In genomic region chr3:82364988-82365387, GRCm38 (mm10) we compare ENCODE assay signal across 8 mouse cellular contexts. TPM values are rescaled to one million over a fixed set of nuclear protein-coding genes. Genes with fewer than 3 reads are reported as not detected.
DNase-seq lines count a peak whose midpoint lies in the region; ATAC-seq and TF ChIP-seq lines count a peak whose summit lies in the region.

No protein-coding gene starts in this region.

- 16% methylated on average over 4 of the region's 4 CpGs for WGBS in forebrain, postnatal 0 days
- 45% methylated on average over 4 of the region's 4 CpGs for WGBS in midbrain, embryonic 11.5 days

- H3K9ac ChIP-seq in forebrain, postnatal 0 days = no peak overlapping the region
- no peak overlapping the region for H3K9ac ChIP-seq in midbrain, embryonic 11.5 days (ENCODE audit: low read length)

- no peak overlapping the region for H3K4me3 ChIP-seq in gastrocnemius, adult 2 months
- H3K4me3 ChIP-seq in forebrain, postnatal 0 days (ENCODE audit: low read depth, low read length) = no peak overlapping the region
- no peak overlapping the region for H3K4me3 ChIP-seq in midbrain, embryonic 11.5 days (ENCODE audit: low read depth, low read length)

- ATAC-seq in forebrain, postnatal 0 days = peak; percentile 79
- peak; percentile 45; the same call in 1 of the 2 replicates for ATAC-seq in midbrain, embryonic 11.5 days (ENCODE audit: low FRiP score)

- no peaks in the 10 kb centered on the region for H3K9me3 ChIP-seq in forebrain, postnatal 0 days (ENCODE audit: low read length)
- H3K9me3 ChIP-seq in midbrain, embryonic 11.5 days (ENCODE audit: control insufficient read depth, low read length) = no peaks in the 10 kb centered on the region

- no peak overlapping the region for H3K27ac ChIP-seq in gastrocnemius, adult 2 months
- no peak overlapping the region for H3K27ac ChIP-seq in forebrain, postnatal 0 days (ENCODE audit: low read depth, low read length)
- H3K27ac ChIP-seq in midbrain, embryonic 11.5 days (ENCODE audit: low read depth, low read length) = no peak overlapping the region

- H3K36me3 ChIP-seq in forebrain, postnatal 0 days (ENCODE audit: insufficient read depth) = peaks cover 18% of the 10 kb centered on the region
- peaks cover 4% of the 10 kb centered on the region; the same call in 1 of the 2 replicates for H3K36me3 ChIP-seq in midbrain, embryonic 11.5 days (ENCODE audit: control insufficient read depth, insufficient read depth, low read length)

- TF ChIP-seq CTCF in gastrocnemius, adult 2 months (IDR thresholded peaks at IDR 0.05) = peak; percentile 78
- TF ChIP-seq CTCF in forebrain, postnatal 0 days (IDR thresholded peaks at IDR 0.05; ENCODE audit: low read depth) = peak; percentile 93

- no peak overlapping the region for H3K4me2 ChIP-seq in forebrain, postnatal 0 days (ENCODE audit: low read depth)
- no peak overlapping the region for H3K4me2 ChIP-seq in midbrain, embryonic 11.5 days

- no peaks in the 10 kb centered on the region for H3K4me1 ChIP-seq in forebrain, postnatal 0 days (ENCODE audit: insufficient read depth)
- H3K4me1 ChIP-seq in midbrain, embryonic 11.5 days (ENCODE audit: control insufficient read depth, insufficient read depth, low read length) = no peaks in the 10 kb centered on the region

- intact Hi-C loops in gastrocnemius, adult 2 months (cut with DNase I) = loop anchor here (2.0 kb wide), 1 partner anchor 492 kb away; no protein-coding TSS in a partner anchor

- no peak for DNase-seq in gastrocnemius, adult 2 months
- no peak for DNase-seq in gastrocnemius, postnatal 10 days
- peak; percentile 67 for DNase-seq in 3T3-L1 (ENCODE audit: low read depth, low spot score)
- peak; percentile 65 for DNase-seq in ZHBTc4 (ENCODE audit: low read depth, low spot score)
- peak; percentile 85 for DNase-seq in forebrain, postnatal 0 days
- DNase-seq in midbrain, embryonic 11.5 days (ENCODE audit: low spot score, missing footprints) = no peak
- DNase-seq in frontal cortex, postnatal 10 days (ENCODE audit: low spot score in 2 of 2) = no peak
- DNase-seq in urinary bladder, postnatal 36 days (ENCODE audit: low spot score in 2 of 2) = no peak

- no peaks in the 10 kb centered on the region for H3K27me3 ChIP-seq in forebrain, postnatal 0 days (ENCODE audit: insufficient read depth, low read length)
- no peaks in the 10 kb centered on the region for H3K27me3 ChIP-seq in midbrain, embryonic 11.5 days (ENCODE audit: control insufficient read depth, insufficient read depth, low read length)

RNA-seq across cellular contexts. Expression of gene Map9, which starts 7.1 kb away (rescaled TPM):
- total RNA-seq in gastrocnemius, adult 2 months (2021) = 1 to 10 TPM; 1.8 to 2.7 TPM
- total RNA-seq in gastrocnemius, postnatal 10 days (2021) = 1 to 10 TPM; 1.7 to 1.9 TPM
- 89.2 and 104 TPM in 2 replicates for total RNA-seq in forebrain, postnatal 0 days (2014; rRNA removed)
- polyA plus RNA-seq in forebrain, postnatal 0 days (2015; fragmentation: Nextera tagmentation; extraction: Ambion mirVana) = 115 and 166 TPM in 2 replicates
- polyA plus RNA-seq in midbrain, embryonic 11.5 days (2014; fragmentation: Nextera tagmentation; extraction: Ambion mirVana) = 13.9 and 14.4 TPM in 2 replicates

Comparison
In these comparisons a context has a peak if more than half of its experiments do, and no peak if none do; other contexts are left out.
1. DNase-seq: peak in 3T3-L1 (single experiment), ZHBTc4 (single experiment) and forebrain, postnatal 0 days (single experiment); none in gastrocnemius, adult 2 months (single experiment), gastrocnemius, postnatal 10 days (single experiment), midbrain, embryonic 11.5 days (single experiment), frontal cortex, postnatal 10 days (0 of 2) and urinary bladder, postnatal 36 days (0 of 2).
2. RNA of gene Map9, which starts 7.1 kb away (total RNA-seq): 89.2 to 104 TPM in forebrain, postnatal 0 days; 1.8 to 2.7 TPM in gastrocnemius, adult 2 months and 1.7 to 1.9 TPM in gastrocnemius, postnatal 10 days; every median in the first group is over 10 times any median in the second.